Mouse (Mus musculus) adrenal gland, adult 8-10 months (tissue): ENCODE measurements around the gene Krt33b. TPM values are rescaled to one million over a fixed set of nuclear protein-coding genes. Genes with fewer than 3 reads are reported as not detected.

Source experiments
- DNase-seq: peaks from one replicate; pipeline ENCODE4 v3.0.0; 2022
- total RNA-seq, 4 experiments: library from RNA; stranded (reverse); gene quantifications; 2 replicates each; pipeline ENCODE4 v1.2.4; 2022

The Krt33b gene
- not detected for total RNA-seq

- DNase-seq: no peak
Observed at GRCm38 (mm10) chr11:100029768-100030167, at the start of gene Krt33b. TSS of gene Krt33b (minus strand) at chr11:100029868.

GRCm38 (mm10) chr11:100073873-100074272, 44.2 kb upstream of the Krt33b start:
- no peak for DNase-seq

- DNase-seq: no peak
Observed at GRCm38 (mm10) chr11:100067293-100068036, 37.8 kb upstream of the Krt33b start.

GRCm38 (mm10) chr11:100066236-100067010, 36.8 kb upstream of the Krt33b start:
- no peak for DNase-seq

- no peak for DNase-seq
Observed at GRCm38 (mm10) chr11:100058875-100059274, 29.2 kb upstream of the Krt33b start.

- DNase-seq: peak; percentile 4
Observed at GRCm38 (mm10) chr11:100055686-100056655, 26.3 kb upstream of the Krt33b start.

- no peak for DNase-seq
Observed at GRCm38 (mm10) chr11:100050451-100050850, 20.8 kb upstream of the Krt33b start, which contains the start of gene Krt31. TSS of gene Krt31 (minus strand) at chr11:100050551.

- no peak for DNase-seq
Observed at GRCm38 (mm10) chr11:100047193-100047592, 17.5 kb upstream of the Krt33b start.

- DNase-seq: no peak
Observed at GRCm38 (mm10) chr11:100046303-100046866, 16.7 kb upstream of the Krt33b start.

- no peak for DNase-seq
Observed at GRCm38 (mm10) chr11:100041454-100041853, 11.8 kb upstream of the Krt33b start, which contains the start of gene Krt34. TSS of gene Krt34 (minus strand) at chr11:100041554.

- DNase-seq: no peak
Observed at GRCm38 (mm10) chr11:100021438-100021837, 8.2 kb downstream of the Krt33b start.

- no peak for DNase-seq
Observed at GRCm38 (mm10) chr11:100019466-100019865, 10.2 kb downstream of the Krt33b start.

- no peak for DNase-seq
Observed at GRCm38 (mm10) chr11:100016112-100016511, 13.6 kb downstream of the Krt33b start, which contains the start of gene Krt33a. TSS of gene Krt33a (minus strand) at chr11:100016212.

GRCm38 (mm10) chr11:100013691-100014171, 15.9 kb downstream of the Krt33b start:
- DNase-seq: no peak

- DNase-seq: no peak
Observed at GRCm38 (mm10) chr11:100010682-100011081, 19.0 kb downstream of the Krt33b start.

- DNase-seq: no peak
Observed at GRCm38 (mm10) chr11:100008336-100008735, 21.3 kb downstream of the Krt33b start.

- no peak for DNase-seq
Observed at GRCm38 (mm10) chr11:100006624-100007023, 23.0 kb downstream of the Krt33b start.

GRCm38 (mm10) chr11:100005905-100006304, 23.8 kb downstream of the Krt33b start:
- no peak for DNase-seq

GRCm38 (mm10) chr11:100004846-100005245, 24.8 kb downstream of the Krt33b start:
- peak; percentile 8 for DNase-seq

GRCm38 (mm10) chr11:99999091-99999490, 30.6 kb downstream of the Krt33b start:
- DNase-seq: no peak

GRCm38 (mm10) chr11:99994384-99994661, 35.3 kb downstream of the Krt33b start:
- no peak for DNase-seq
